Mouse (Mus musculus): ENCODE results near the gene Sema4d. TPM values are rescaled to one million over a fixed set of nuclear protein-coding genes. Genes with fewer than 3 reads are reported as not detected.

Sema4d gene
- total and polyA plus RNA-seq, 3 experiments, result 6.9 to 20.3 TPM; not detected in 1

- Histone ChIP-seq H3K79me2 (ENCODE audit: control insufficient read depth, insufficient read depth, low read length, poor library complexity) (peaks cover 37% of the 10 kb centered on the region), H3K27me3 (ENCODE audit: control insufficient read depth in 1 of 2, insufficient read depth in 2 of 2, low read length in 2 of 2) (no peaks in the 10 kb centered on the region), H3K36me3 (ENCODE audit: control insufficient read depth in 1 of 2, insufficient read depth in 2 of 2, low read length in 2 of 2) (peaks cover 23 to 28% of the 10 kb centered on the region in 2 experiments), H3K9ac (ENCODE audit: control insufficient read depth, low read depth, low read length, poor library complexity, severe bottlenecking) (no peak overlapping the region), H3K9me3 (replicated peaks; ENCODE audit: insufficient read depth, low read length) (no peaks in the 10 kb centered on the region), H3K27ac (ENCODE audit: control insufficient read depth, low read depth, low read length) (no peak overlapping the region), H3K4me3 (ENCODE audit: control insufficient read depth in 1 of 2, insufficient read depth in 1 of 2, low read depth in 2 of 2, low read length in 2 of 2) (no peak overlapping the region), H3K4me1 (ENCODE audit: control insufficient read depth in 1 of 2, insufficient read depth in 2 of 2, low read length in 2 of 2) (peaks cover 0 to 11% of the 10 kb centered on the region in 2 experiments; a peak in 3 of 4 replicates)
- TF ChIP-seq CHD2 (IDR thresholded peaks at IDR 0.05; ENCODE audit: low read length), result no peak
- TF ChIP-seq TAL1 (IDR thresholded peaks at IDR 0.05; ENCODE audit: low read length), result no peak
- no peak for TF ChIP-seq RAD21 (IDR thresholded peaks at IDR 0.05; ENCODE audit: low read depth, low read length)
- TF ChIP-seq RCOR1 (IDR thresholded peaks at IDR 0.05; ENCODE audit: low read depth, low read length), result no peak
- no peak for TF ChIP-seq HCFC1 (IDR thresholded peaks at IDR 0.05; ENCODE audit: low read depth, low read length)
- TF ChIP-seq POLR2A (IDR thresholded peaks at IDR 0.05; ENCODE audit: control insufficient read depth in 1 of 2, insufficient read depth in 1 of 2, low read depth in 1 of 2, low read length in 2 of 2, poor library complexity in 1 of 2), result no peak
- no peak for TF ChIP-seq POLR2AphosphoS2 (IDR thresholded peaks at IDR 0.05; ENCODE audit: low read length)
- TF ChIP-seq EP300 (IDR thresholded peaks at IDR 0.05; ENCODE audit: low read depth in 1 of 2, low read length in 2 of 2), result no peak
- TF ChIP-seq NRF1 (IDR thresholded peaks at IDR 0.05; ENCODE audit: insufficient read depth, low read depth, low read length, poor library complexity, severe bottlenecking), result no peak
- TF ChIP-seq MXI1 (IDR thresholded peaks at IDR 0.05; ENCODE audit: low read depth, low read length), result no peak
- TF ChIP-seq MAFK (IDR thresholded peaks at IDR 0.05; ENCODE audit: borderline replicate concordance, low read depth, low read length), result no peak
- TF ChIP-seq TBP (IDR thresholded peaks at IDR 0.05; ENCODE audit: low read depth, low read length), result no peak
- DNase-seq (ENCODE audit: low read depth, low spot score), result no peak
Measured at GRCm38 (mm10) chr13:51653159-51653558, 140.4 kb downstream of the Sema4d start.

- peaks cover 0 to 11% of the 10 kb centered on the region in 2 experiments; a peak in 3 of 4 replicates for H3K4me1 ChIP-seq (ENCODE audit: control insufficient read depth in 1 of 2, insufficient read depth in 2 of 2, low read length in 2 of 2)
- no peaks in the 10 kb centered on the region for H3K27me3 ChIP-seq (ENCODE audit: control insufficient read depth in 1 of 2, insufficient read depth in 2 of 2, low read length in 2 of 2)
- peaks cover 53% of the 10 kb centered on the region for H3K79me2 ChIP-seq (ENCODE audit: control insufficient read depth, insufficient read depth, low read length, poor library complexity)
- H3K36me3 ChIP-seq (ENCODE audit: control insufficient read depth in 1 of 2, insufficient read depth in 2 of 2, low read length in 2 of 2), result peaks cover 10 to 33% of the 10 kb centered on the region in 2 experiments
- DNase-seq (ENCODE audit: low read depth, low spot score), result peak; percentile 97
- peak within 1 kb of the TSS; percentile 99 for H3K9ac ChIP-seq (ENCODE audit: control insufficient read depth, low read depth, low read length, poor library complexity, severe bottlenecking)
- H3K27ac ChIP-seq (ENCODE audit: control insufficient read depth, low read depth, low read length), result peak within 1 kb of the TSS; percentile 90
- H3K9me3 ChIP-seq (replicated peaks; ENCODE audit: insufficient read depth, low read length), result no peaks in the 10 kb centered on the region
- H3K4me3 ChIP-seq (ENCODE audit: control insufficient read depth in 1 of 2, insufficient read depth in 1 of 2, low read depth in 2 of 2, low read length in 2 of 2), result peak within 1 kb of the TSS; percentile 66 to 94
- TF ChIP-seq GABPA (IDR thresholded peaks at IDR 0.05; ENCODE audit: low read depth, low read length) (no peak), ZKSCAN1 (IDR thresholded peaks at IDR 0.05; ENCODE audit: low read depth, low read length) (peak; percentile 51; the same call in 1 of the 2 replicates), JUND (IDR thresholded peaks at IDR 0.05; ENCODE audit: low read depth, low read length) (no peak), HCFC1 (IDR thresholded peaks at IDR 0.05; ENCODE audit: low read depth, low read length) (peak; percentile 95), NELFE (IDR thresholded peaks at IDR 0.05; ENCODE audit: low read depth, low read length) (peak; percentile 87), ETS1 (IDR thresholded peaks at IDR 0.05; ENCODE audit: low read depth, low read length) (peak; percentile 55; the same call in 1 of the 2 replicates), KAT2A (conservative IDR thresholded peaks at IDR 0.05; ENCODE audit: low read depth, low read length) (peak; percentile 79; the same call in 1 of the 2 replicates), POLR2AphosphoS5 (IDR thresholded peaks at IDR 0.05; ENCODE audit: borderline replicate concordance, low read depth, low read length) (peak; percentile 87; the same call in 1 of the 2 replicates), ZNF384 (IDR thresholded peaks at IDR 0.05; ENCODE audit: low read depth, low read length) (no peak), USF1 (IDR thresholded peaks at IDR 0.05; ENCODE audit: low read depth, low read length) (peak; percentile 43; the same call in 1 of the 2 replicates), NRF1 (IDR thresholded peaks at IDR 0.05; ENCODE audit: insufficient read depth, low read depth, low read length, poor library complexity, severe bottlenecking) (peak; percentile 46; the same call in 1 of the 2 replicates), E2F4 (IDR thresholded peaks at IDR 0.05; ENCODE audit: borderline replicate concordance, low read depth, low read length) (0 out of 2 replicates have a peak, but pooled peaks have one; percentile 21), SIN3A (IDR thresholded peaks at IDR 0.05; ENCODE audit: low read length) (peak; percentile 99), ZC3H11A (IDR thresholded peaks at IDR 0.05; ENCODE audit: low read depth, low read length) (peak; percentile 43; the same call in 1 of the 2 replicates), BHLHE40 (IDR thresholded peaks at IDR 0.05; ENCODE audit: borderline replicate concordance, low read depth, low read length) (peak; percentile 78), MAZ (IDR thresholded peaks at IDR 0.05; ENCODE audit: low read depth, low read length) (peak; percentile 87; the same call in 1 of the 2 replicates), MXI1 (IDR thresholded peaks at IDR 0.05; ENCODE audit: low read depth, low read length) (peak; percentile 100), EP300 (IDR thresholded peaks at IDR 0.05; ENCODE audit: low read depth in 1 of 2, low read length in 2 of 2) (peak in 1 of 2 experiments; percentile 41; a peak in 2 of 4 replicates), CTCF (IDR thresholded peaks at IDR 0.05 in 2 of 3, conservative IDR thresholded peaks at IDR 0.05 in 1 of 3; ENCODE audit: control insufficient read depth in 1 of 3, insufficient read depth in 1 of 3, low read depth in 2 of 3, low read length in 3 of 3, poor library complexity in 1 of 3, severe bottlenecking in 1 of 3) (peak; percentile 74 to 93 (median 85); a peak in 5 of 6 replicates), TCF12 (IDR thresholded peaks at IDR 0.05; ENCODE audit: low read depth, low read length) (0 out of 2 replicates have a peak, but pooled peaks have one; percentile 25), ZMIZ1 (IDR thresholded peaks at IDR 0.05; ENCODE audit: low read depth, low read length) (peak; percentile 94), TBP (IDR thresholded peaks at IDR 0.05; ENCODE audit: low read depth, low read length) (0 out of 2 replicates have a peak, but pooled peaks have one; percentile 4)
Measured at GRCm38 (mm10) chr13:51651408-51652064, 142.0 kb downstream of the Sema4d start, which contains the start of gene Secisbp2. Gene Secisbp2 (plus strand): TSS chr13:51651697.
